Mouse (Mus musculus) lung, embryonic 14.5 days (tissue): ENCODE results near the gene Ddx19b. TPM values are rescaled to one million over a fixed set of nuclear protein-coding genes. Genes with fewer than 3 reads are reported as not detected.
"Not testable (repeated sequence)": the region's sequence is repeated elsewhere in the genome, so short reads cannot be mapped to it uniquely, and the experiment has no call there.

Experiments used
- ATAC-seq: fragments of 200-750 bp; cut with Nextera tagmentation; 2 replicates; pipeline ENCODE4 v1.8.0; 2017; ENCODE audit warnings: mild to moderate bottlenecking, moderate TSS enrichment, moderate library complexity; ENCODE audit not compliant: insufficient read depth
- DNase-seq: peaks from one replicate; pipeline ENCODE4 v3.0.0-alpha.2; 2015
- H3K27ac ChIP-seq: fragments of 300-500 bp; sonication (generic); 2 replicates; pipeline ENCODE4 v1.5.1; 2014; ENCODE audit warnings: low read depth, mild to moderate bottlenecking, moderate library complexity
- H3K27me3 ChIP-seq: fragments of 300-500 bp; sonication (generic); 2 replicates; pipeline ENCODE4 v1.6.1; 2014; ENCODE audit warnings: low read length, control low read depth; ENCODE audit not compliant: insufficient read depth
- H3K36me3 ChIP-seq: fragments of 300-500 bp; sonication (generic); 2 replicates; pipeline ENCODE4 v1.6.1; 2014; ENCODE audit warnings: control low read depth; ENCODE audit not compliant: insufficient read depth
- H3K4me1 ChIP-seq: fragments of 300-500 bp; sonication (generic); 2 replicates; pipeline ENCODE4 v1.6.1; 2014; ENCODE audit warnings: antibody characterized with exemption, control low read depth; ENCODE audit not compliant: insufficient read depth
- H3K4me2 ChIP-seq: fragments of 300-500 bp; sonication (generic); 2 replicates; pipeline ENCODE4 v1.6.1; 2014; ENCODE audit warnings: mild to moderate bottlenecking
- H3K4me3 ChIP-seq: fragments of 300-500 bp; sonication (generic); 2 replicates; pipeline ENCODE4 v1.5.1; 2014; ENCODE audit warnings: low read depth, low read length
- H3K9ac ChIP-seq: fragments of 300-500 bp; sonication (generic); 2 replicates; pipeline ENCODE4 v1.6.1; 2014
- H3K9me3 ChIP-seq: fragments of 300-500 bp; sonication (generic); 2 replicates; pipeline ENCODE4 v1.6.1; 2016; ENCODE audit warnings: low read depth, low read length, control low read depth
- CTCF ChIP-seq: IDR thresholded peaks from 2 replicates; pipeline ENCODE4 v1.5.1; 2016; ENCODE audit warnings: antibody characterized with exemption, low read depth
- WGBS: fragments of 180-500 bp; shearing (Covaris S2); extraction: QIAGEN DNeasy Blood & Tissue Kit; methylation state at CpG from one replicate; pipeline ENCODE4 v1.1.7; 2014; 5-methylcytosine and 5-hydroxymethylcytosine counted together
- microRNA-seq: library from miRNA; unstranded; fragments of <30 nt; microRNA quantifications from one replicate; pipeline ENCODE4, GENCODE M21; 2016; ENCODE audit warnings: borderline number of aligned reads
- polyA plus RNA-seq: library from polyadenylated mRNA; unstranded; fragments of >200 nt; fragmentation: Nextera tagmentation; extraction: Ambion mirVana; gene quantifications from 2 replicates; pipeline ENCODE4 v1.2.1, GENCODE M21; 2014

Gene Ddx19b
- polyA plus RNA-seq, 1 experiment from 2014 or later, result 7.2 TPM

GRCm38 (mm10) chr8:110959071-110959780, 72.3 kb downstream of the Ddx19b start:
- peaks cover 46% of the 10 kb centered on the region for H3K36me3 ChIP-seq
- H3K27ac ChIP-seq, result no peak overlapping the region
- H3K9ac ChIP-seq, result no peak overlapping the region
- no peaks in the 10 kb centered on the region for H3K4me1 ChIP-seq
- TF ChIP-seq CTCF, result no peak
- no peak overlapping the region for H3K4me2 ChIP-seq
- WGBS, result 92% methylated on average over 12 of the region's 12 CpGs
- no peak overlapping the region for H3K4me3 ChIP-seq
- DNase-seq (no peak), ATAC-seq (no peak)
- H3K9me3 ChIP-seq, result no peaks in the 10 kb centered on the region
- no peaks in the 10 kb centered on the region for H3K27me3 ChIP-seq

DNA sequence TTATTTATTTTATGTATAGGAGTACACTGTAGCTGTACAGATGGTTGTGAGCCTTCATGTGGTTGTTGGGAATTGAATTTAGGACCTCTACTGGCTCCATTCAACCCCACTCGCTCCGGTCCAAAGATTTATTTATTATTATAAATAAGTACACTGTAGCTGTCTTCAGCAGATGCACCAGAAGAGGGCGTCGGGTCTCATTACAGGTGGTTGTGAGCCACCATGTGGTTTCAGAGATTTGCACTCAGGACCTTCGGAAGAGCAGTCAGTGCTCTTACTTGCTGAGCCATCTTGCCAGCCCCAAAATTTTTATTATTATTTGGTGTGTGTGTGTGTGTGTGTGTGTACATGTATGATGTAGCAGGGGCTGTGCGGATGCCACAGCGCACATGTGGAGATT, 73.0 kb downstream of the Ddx19b start:
- WGBS, result 87% methylated on average over 7 of the region's 7 CpGs
- not testable (repeated sequence) for H3K27me3 ChIP-seq, DNase-seq, H3K4me1 ChIP-seq, H3K9ac ChIP-seq, ATAC-seq, H3K4me3 ChIP-seq, H3K4me2 ChIP-seq, H3K9me3 ChIP-seq, H3K27ac ChIP-seq
- H3K36me3 ChIP-seq, result peaks cover 46% of the 10 kb centered on the region

- Histone ChIP-seq H3K27ac (no peak overlapping the region), H3K36me3 (peaks cover 46% of the 10 kb centered on the region), H3K4me2 (no peak overlapping the region), H3K27me3 (no peaks in the 10 kb centered on the region), H3K4me3 (no peak overlapping the region), H3K4me1 (no peaks in the 10 kb centered on the region), H3K9me3 (no peaks in the 10 kb centered on the region), H3K9ac (no peak overlapping the region)
- no peak for TF ChIP-seq CTCF
- WGBS, result 86% methylated on average over 5 of the region's 5 CpGs
- ATAC-seq, result no peak
- no peak for DNase-seq
These were observed 73.4 kb downstream of the Ddx19b start for GRCm38 (mm10) chr8:110958135-110958534.

DNA sequence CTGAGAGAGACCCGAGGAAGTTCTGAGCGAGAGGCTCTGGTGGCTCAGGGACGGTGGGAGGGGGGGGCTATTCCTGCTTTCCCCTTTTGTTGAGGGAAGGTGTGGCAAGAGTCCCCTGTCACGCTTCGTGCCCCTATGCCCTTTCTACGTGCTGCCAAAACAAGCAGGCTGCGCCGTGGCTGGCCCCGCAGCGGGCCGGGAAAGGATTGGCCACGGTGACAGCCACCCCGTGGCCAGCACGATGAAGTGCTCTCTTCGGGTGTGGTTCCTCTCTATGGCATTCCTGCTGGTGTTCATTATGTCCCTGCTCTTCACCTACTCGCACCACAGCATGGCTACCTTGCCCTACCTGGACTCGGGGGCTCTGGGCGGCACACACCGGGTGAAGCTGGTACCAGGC, 74.1 kb downstream of the Ddx19b start:
- ATAC-seq (no peak), DNase-seq (no peak)
- no peak overlapping the region for H3K9ac ChIP-seq
- no peak overlapping the region for H3K4me2 ChIP-seq
- no peaks in the 10 kb centered on the region for H3K27me3 ChIP-seq
- no peaks in the 10 kb centered on the region for H3K9me3 ChIP-seq
- no peak overlapping the region for H3K27ac ChIP-seq
- no peak for TF ChIP-seq CTCF
- H3K4me3 ChIP-seq, result no peak overlapping the region
- peaks cover 40% of the 10 kb centered on the region for H3K36me3 ChIP-seq
- 86% methylated on average over 19 of the region's 19 CpGs for WGBS
- no peaks in the 10 kb centered on the region for H3K4me1 ChIP-seq

- H3K9ac ChIP-seq, result no peak overlapping the region
- no peaks in the 10 kb centered on the region for H3K4me1 ChIP-seq
- H3K4me3 ChIP-seq, result no peak overlapping the region
- DNase-seq, result no peak
- peaks cover 34% of the 10 kb centered on the region for H3K36me3 ChIP-seq
- no peak overlapping the region for H3K27ac ChIP-seq
- 87% methylated on average over 15 of the region's 15 CpGs for WGBS
- ATAC-seq, result no peak
- no peaks in the 10 kb centered on the region for H3K27me3 ChIP-seq
- H3K9me3 ChIP-seq, result no peaks in the 10 kb centered on the region
- no peak overlapping the region for H3K4me2 ChIP-seq
- no peak for TF ChIP-seq CTCF
These were observed 74.7 kb downstream of the Ddx19b start for GRCm38 (mm10) chr8:110956619-110957450.

GRCm38 (mm10) chr8:110954776-110955175, 76.8 kb downstream of the Ddx19b start:
- Histone ChIP-seq H3K4me3 (no peak overlapping the region), H3K4me2 (no peak overlapping the region), H3K27me3 (no peaks in the 10 kb centered on the region), H3K4me1 (no peaks in the 10 kb centered on the region), H3K9me3 (no peaks in the 10 kb centered on the region), H3K9ac (no peak overlapping the region), H3K36me3 (peaks cover 26% of the 10 kb centered on the region), H3K27ac (no peak overlapping the region)
- DNase-seq (no peak), ATAC-seq (no peak)
- 75% methylated on average over 8 of the region's 8 CpGs for WGBS
- no peak for TF ChIP-seq CTCF

Small RNA genes within 50 kb of the gene (microRNA-seq; reads per million reads assigned to microRNA genes)
- gene Gm24103 (not detected), gene Mir3473d (not detected)

Other genes with a start within 250 kb of the Ddx19b start
- gene Il34, start 225.8 kb downstream of the Ddx19b start, polyA plus RNA-seq, result 1.6 and 2.4 TPM in 2 replicates
- gene Cog4, start 185.2 kb downstream of the Ddx19b start, polyA plus RNA-seq, result 70.9 and 71.0 TPM in 2 replicates
- gene Sf3b3, start 185.0 kb downstream of the Ddx19b start, polyA plus RNA-seq, result 168 and 174 TPM in 2 replicates
- 9.0 and 11.5 TPM in 2 replicates for gene Fuk, start 129.3 kb downstream of the Ddx19b start, polyA plus RNA-seq
- 11.3 and 13.0 TPM in 2 replicates for gene St3gal2, start 111.8 kb downstream of the Ddx19b start, polyA plus RNA-seq
- gene Ddx19a, start 34.0 kb downstream of the Ddx19b start, polyA plus RNA-seq, result 19.1 and 21.0 TPM in 2 replicates
- 66.1 and 66.9 TPM in 2 replicates for gene Aars, start 1.4 kb upstream of the Ddx19b start, polyA plus RNA-seq
- 24.0 and 27.8 TPM in 2 replicates for gene Exosc6, start 24.6 kb upstream of the Ddx19b start, polyA plus RNA-seq
- gene Clec18a, start 60.7 kb upstream of the Ddx19b start, polyA plus RNA-seq, result not detected in 2 replicates
- gene Pdpr, start 62.9 kb upstream of the Ddx19b start, polyA plus RNA-seq, result 7.1 and 9.1 TPM in 2 replicates
- gene Glg1, start 227.5 kb upstream of the Ddx19b start, polyA plus RNA-seq, result 97.0 and 99.2 TPM in 2 replicates